Mouse (Mus musculus) regulatory T cell (primary cell): Measurements from ENCODE around the gene Clic1.

ENCODE experiments used
- in situ Hi-C: fragments of 300-600 bp; cut with MboI, MseI; formaldehyde crosslinking; loops from one replicate; pipeline ENCODE4 v1.15.1; 2025; ENCODE audit warnings: high pct_unique_total_duplicates

The Clic1 gene

DNA sequence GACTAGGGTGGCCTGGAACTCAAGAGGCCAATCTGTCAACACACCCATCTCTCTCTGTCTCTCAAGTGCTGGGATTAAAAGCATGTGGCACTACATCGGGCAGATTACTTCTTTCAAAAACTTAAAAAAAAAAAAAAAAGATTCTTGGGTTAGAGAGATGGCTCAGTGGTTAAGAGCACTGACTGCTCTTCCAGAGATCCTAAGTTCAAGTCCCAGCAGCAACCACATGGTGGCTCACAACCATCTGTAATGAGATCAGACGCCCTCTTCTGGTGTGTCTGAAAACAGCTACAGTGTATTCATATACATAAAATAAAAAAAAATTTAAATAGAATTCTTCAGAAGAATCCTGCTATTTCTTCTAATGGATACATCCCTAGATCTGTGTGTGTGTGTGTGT lies 38.4 kb downstream of the Clic1 start:
- in situ Hi-C loops: no loop called here

DNA sequence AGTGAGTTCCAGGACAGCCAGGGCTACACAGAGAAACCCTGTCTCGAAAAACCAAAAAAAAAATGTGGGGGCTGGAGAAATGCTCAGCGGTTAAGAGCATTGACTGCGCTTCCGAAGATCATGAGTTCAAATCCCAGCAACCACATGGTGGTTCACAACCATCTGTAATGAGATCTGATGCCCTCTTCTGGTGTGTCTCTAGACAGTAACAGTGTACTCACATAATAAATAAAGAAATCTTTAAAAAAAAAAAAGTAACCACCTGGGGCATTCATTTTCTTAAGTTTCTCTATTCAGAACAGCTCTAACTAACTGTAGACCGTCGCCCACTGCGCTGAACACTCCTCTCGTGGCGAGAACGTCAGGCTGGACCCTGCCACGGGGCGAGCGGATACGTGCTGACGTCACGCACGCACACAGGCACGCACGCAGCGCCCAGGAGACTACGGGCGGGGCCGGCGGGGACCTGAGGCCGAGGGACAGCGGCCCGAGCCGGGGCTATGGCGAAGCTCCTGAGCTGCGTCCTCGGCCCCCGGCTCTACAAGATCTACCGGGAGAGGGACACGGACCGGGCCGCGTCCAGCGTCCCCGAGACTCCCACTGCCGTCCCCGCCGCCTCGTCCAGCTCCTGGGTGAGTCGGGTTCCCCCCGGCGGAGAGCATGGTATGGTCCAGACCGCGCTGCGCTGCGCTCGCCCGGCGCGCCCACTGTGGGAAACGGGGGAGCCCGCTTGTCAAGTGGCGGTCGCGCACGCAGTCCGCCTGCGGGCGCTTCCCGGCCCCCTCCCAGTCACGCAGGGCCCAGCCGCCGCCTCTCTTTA lies 39.3 kb downstream of the Clic1 start, which contains the start of gene Abhd16a:
Gene Abhd16a (plus strand): TSS at position 439 of the 820 bp plus-strand sequence.
- in situ Hi-C loops: no loop called here

DNA sequence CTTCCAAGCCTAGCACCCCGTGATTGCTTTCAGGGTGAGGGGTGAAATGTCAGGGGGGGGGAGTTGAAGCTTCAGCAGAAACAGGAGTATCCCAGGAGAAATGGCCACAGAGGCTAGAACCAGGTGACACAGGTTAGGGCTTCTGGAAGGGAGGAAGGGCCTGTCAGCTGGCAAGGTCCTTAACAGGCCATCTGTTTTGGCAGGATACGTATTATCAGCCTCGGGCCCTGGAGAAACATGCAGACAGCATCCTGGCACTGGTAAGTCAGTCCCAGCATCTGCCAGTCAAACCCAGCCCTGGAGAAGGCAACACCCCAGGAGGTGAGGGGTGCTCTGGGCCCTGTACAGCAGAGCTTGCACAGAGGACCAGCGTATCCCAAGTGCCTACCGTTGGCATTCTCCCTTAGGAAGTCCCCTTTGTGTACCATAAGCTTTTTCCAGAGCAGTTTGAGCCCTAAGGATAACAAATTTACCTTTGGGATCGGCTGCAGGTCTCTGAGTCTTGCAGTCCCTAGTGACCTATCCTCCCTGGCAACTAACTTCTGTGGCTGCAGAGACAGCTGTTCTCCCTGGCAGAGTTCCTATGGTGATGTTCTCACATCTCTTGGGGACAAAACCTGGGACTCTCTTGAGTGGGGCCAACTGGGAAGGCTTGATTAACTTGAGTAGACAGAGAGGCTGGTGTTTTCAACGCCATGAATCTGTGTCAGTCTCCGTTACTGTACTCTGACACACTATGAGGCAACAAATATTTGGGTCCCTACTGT lies 40.6 kb downstream of the Clic1 start:
- in situ Hi-C loops: no loop called here

DNA sequence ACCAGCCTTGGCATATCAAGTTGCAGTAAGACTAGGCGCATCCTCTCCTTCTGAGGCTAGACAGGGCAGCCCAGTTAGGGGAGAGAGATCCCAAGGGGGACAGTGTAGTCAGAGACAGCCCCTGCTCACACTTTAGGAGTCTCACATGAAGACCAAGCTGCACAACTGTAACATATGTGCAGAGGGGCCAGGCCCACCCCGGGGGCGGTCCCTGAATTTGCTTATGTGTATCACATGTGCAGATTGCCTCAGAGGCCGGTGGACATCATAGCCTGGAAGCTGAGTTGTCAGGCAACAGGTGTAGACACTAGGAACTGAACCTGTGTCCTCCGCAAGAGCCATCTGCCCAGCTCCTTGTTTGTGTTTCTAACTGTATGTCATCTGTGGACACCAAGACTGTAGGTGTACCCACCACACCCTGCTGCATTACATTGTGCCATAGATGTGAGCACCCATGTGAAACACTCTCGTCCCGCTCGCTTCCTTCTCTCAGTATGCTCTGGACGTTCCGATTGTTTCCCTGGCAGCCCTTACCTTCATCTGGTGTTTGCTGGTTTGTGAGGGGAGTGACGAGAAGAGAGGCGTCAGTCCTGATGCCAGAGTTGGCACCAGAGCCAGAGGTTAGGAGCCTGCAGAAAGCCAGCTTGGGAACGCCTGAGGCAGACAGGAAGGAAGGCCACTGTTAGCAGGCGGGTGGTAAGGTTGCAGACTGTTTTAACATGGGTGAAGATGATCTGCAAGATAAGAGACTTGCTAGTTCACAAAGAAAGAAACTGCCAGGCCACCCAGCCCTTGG lies 42.8 kb downstream of the Clic1 start:
- in situ Hi-C loops: no loop called here

DNA sequence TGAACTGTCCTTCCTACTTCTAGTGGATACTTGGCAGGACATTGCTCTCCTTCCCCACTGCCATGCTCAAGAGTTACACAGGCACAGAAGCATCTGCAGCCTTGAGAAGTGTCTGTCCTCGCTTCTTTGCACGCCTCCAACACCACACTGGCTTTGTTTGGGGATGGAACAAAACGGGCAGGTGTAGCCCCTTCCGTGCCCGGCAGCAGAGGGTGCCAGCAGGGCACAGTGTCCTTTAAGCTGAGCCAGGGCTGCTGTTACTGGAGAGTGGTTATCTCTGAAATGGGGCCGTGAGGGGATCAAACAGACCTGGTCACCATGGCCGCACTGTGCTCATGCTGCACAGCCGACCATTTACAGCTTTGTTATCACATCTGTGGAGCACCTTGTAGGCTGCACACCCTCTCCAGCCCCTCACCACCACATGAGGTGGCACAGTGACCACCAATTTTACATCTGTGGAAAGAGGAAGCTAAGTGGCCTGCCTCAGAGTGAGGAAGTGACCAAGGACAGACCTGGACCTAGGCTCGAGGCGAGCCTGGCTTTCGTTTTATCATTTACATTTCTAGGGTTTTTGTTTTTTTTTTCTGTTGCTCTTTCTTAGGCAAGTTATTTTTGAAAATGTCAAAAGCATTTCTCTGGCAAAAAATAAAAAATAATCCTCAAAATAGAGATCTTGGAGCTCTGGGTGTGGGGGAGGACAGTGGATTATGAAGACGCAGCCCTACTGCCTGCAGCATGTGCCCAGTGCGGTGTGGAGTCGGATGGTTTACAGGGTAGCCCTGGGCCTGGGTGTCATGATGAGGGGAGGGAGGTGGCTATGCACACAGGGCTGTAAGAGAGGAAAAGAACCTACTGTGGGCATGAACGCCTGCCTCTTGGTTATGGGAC lies 45.0 kb downstream of the Clic1 start:
- in situ Hi-C loops: no loop called here

DNA sequence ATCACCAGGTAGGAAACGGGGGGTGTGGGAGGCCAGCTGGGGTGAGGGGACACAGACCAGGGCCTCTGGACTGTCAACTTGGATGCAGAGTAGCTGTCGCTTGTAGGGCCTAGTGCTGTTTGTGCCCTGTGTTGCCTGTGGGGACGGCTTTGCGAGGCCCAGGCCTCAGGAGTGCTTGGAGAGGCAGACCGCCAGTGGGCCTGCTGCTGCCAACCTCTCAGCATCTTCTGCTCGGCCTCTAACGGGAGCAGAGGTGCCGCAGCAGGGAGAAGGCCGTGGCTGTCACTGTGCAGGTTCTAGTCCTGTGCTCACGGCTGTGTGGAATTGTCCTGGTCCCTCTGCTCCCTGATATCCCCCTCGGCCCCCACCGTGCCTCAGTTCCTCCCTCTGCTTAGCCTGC lies 46.8 kb downstream of the Clic1 start:
- in situ Hi-C loops: no loop called here

DNA sequence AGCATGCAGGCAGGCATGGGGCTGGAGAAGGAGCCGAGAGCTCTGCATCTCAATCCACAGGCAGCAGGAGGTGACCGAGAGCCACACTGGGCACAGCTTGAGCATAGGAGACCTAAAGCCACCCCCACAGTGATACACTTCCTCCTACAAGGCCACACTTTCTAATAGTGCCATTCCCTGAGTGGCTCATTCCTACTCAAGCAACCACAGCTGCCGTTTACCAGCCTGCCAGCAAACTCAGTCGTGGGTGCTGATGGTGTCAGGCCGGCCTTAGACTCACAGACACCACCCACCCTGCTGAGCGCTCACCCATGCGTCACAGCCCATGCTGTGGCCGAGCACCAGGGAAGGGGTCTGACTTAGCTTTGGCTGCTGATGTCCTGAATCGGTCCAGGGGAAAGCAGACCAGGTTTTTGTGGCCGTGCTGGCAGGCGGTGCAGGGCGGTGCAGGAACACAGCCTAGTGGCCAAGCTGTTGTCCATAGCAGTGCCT lies 47.4 kb downstream of the Clic1 start:
- in situ Hi-C loops: no loop called here

DNA sequence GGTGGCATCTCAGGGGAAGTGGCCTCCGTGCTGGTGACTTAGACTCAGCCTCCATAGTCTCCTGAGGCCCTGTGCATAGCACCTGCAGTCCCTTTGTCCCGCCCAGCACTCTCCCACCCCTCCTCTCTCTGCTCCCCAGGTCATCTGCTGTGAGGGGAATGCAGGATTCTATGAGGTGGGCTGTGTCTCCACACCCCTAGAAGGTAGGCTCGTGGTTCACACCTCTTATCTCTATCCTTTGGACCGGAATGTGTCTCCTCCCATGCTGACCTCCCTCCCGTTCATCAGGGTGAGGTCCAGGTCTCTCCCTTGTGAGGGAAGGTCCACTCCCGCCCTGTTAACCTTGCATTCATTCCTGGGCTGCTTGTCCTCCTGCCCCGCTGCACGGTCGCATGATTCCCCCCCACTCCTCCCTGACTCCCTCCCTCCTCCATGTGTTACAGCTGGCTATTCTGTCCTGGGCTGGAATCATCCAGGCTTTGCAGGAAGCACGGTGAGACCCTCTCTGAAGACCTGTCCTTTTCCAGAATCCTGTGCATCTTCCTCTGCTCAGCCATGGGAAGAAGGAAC lies 50.5 kb downstream of the Clic1 start:
- in situ Hi-C loops: no loop called here

DNA sequence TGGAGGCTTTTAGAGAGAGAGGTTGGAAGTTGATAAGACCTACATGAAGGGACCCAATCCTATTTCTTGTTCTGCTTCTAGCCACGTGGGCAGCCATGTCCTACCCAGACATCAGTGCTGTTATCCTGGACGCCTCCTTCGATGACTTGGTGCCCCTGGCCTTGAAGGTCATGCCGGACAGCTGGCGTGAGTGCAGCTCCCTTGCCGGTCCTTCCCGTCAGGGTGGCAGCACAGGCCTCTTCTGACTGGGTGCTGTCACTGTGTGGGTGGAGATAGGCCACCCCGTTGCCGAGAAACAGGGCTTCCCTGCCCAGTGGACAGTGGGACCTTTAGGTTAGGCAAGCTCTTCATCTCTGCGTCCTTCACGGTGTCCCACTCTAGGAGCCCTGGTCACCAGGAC lies 51.4 kb downstream of the Clic1 start:
- in situ Hi-C loops: no loop called here

DNA sequence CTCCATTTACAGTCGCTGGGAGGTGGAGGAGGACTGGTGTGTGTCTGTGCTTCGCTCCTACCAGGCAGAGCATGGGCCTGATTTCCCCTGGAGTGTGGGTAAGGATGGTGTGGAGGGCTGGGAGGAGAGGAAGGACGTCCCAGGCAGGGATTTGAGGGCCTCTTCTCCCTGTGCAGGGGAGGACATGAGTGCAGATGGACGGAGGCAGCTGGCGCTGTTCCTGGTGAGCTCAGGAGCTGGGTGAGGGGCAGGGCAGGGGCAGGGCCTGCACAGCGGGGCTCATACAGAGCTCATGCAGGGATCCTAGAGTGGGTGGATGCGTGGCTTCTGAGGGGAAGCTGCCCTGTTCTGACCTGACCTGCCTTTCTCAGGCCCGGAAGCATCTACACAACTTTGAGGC lies 52.5 kb downstream of the Clic1 start:
- in situ Hi-C loops: no loop called here

DNA sequence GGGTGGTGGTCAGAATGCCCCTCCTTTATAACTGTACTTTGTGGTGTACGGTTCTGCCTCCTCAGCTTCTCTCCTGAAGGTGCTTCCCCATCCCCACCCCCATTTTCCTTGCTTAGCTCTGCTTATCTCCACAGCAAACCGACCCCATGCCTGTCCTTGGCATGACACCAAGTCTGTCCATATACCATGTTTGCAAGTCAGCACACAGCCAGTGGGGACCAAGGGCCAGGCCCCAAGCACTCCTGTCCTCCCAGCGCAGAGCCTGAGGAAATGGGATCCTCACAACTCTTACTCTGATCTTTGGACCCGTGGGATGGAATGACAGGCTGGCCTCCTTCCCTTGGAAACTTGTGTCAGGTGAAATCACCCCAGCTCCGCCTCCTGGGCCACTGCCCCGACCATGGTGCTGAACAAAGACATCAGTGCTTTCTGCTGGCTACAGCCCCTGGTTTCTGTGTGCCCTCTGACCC lies 53.5 kb downstream of the Clic1 start:
- in situ Hi-C loops: no loop called here

DNA sequence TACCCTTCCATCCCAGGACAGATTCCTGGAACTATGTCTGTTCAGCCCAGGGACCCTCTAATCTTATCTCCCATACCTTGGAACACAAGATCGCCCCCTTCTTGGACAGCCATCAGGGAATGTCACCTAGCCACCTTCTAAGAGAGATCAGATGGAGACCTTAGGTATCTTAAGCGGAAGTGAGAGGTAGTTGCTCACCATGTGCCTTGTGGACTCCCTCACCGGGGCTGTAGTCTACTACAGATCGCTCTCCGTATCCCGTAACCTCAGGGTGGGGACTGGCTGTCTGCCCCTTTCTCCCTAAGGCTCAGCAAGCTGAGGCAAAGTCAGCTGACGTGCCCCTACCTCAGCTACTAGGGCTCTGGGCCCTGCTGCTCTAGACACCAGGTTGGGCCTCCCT lies 54.3 kb downstream of the Clic1 start:
- in situ Hi-C loops: no loop called here

DNA sequence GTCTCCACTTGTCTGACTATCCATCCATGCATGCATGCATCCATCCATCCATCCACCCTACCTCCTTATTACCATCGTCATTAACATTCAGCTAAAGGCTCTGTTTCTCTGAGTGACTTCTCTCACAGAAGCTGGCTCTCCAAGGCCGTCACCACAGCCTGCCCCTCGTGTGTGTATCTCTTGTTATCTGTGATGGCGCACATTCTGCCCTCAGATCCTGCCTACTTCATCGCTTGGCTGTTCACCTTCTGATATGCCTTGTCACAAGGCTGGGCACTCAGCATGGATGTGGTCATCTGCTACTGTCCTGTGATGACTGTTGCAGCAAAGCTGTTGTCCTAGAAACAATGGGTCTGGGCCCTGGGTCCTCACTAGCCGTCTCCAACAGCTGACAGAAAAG lies 55.0 kb downstream of the Clic1 start:
- in situ Hi-C loops: loop anchor here (5.0 kb wide), 1 partner anchor 92 kb away; no protein-coding TSS in a partner anchor

DNA sequence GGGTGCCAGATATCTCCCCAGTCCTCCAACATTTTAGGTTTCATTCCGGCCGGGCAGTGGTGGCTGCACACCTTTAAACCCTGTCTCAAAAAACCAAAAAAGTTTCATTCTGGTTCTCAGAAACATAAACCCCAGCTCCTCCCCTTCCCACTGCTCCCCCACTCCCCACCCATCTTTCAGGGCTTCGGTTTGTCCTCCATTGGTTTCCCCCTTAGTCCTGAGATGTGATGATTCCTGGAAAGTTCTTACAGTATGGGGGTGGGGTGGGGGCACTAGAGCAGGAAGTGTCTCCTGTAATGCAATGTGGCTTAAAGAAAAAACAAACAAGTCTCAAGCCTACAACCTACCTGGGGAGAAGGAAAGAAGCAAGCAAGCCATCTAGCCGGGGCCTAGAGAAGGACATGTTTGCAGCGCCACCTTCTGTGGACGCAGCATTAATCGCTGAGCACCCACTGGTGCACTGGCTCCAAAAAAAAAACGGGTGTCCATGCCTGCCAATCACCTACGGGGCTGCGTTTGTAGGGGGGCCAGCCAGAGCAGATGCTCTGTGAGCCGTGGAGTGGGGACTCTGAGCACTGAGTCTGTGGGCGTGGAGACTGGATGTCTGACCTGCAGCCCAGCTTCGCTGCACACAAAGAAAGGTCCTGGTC lies 56.1 kb downstream of the Clic1 start:
- in situ Hi-C loops: loop anchor here (5.0 kb wide), 1 partner anchor 94 kb away; no protein-coding TSS in a partner anchor

DNA sequence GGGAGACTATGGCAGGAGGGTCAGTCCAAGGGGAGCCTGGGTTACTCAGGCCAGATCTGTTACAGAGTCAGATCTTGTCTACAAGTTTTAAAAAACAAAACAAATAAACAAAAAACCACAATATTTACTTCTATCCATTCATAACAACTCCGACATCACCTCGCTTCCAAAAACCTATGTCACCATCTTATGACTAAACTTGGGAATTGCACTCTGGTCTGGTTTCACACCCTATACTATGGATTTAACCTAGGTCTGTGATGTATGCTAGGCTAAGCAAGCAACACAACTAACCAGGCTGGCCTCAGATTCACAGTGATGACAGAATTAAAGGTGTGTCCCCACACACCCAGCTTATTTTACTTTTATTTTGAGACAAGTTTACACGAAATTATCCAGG lies 56.8 kb downstream of the Clic1 start:
- in situ Hi-C loops: loop anchor here (5.0 kb wide), 1 partner anchor 94 kb away; no protein-coding TSS in a partner anchor

DNA sequence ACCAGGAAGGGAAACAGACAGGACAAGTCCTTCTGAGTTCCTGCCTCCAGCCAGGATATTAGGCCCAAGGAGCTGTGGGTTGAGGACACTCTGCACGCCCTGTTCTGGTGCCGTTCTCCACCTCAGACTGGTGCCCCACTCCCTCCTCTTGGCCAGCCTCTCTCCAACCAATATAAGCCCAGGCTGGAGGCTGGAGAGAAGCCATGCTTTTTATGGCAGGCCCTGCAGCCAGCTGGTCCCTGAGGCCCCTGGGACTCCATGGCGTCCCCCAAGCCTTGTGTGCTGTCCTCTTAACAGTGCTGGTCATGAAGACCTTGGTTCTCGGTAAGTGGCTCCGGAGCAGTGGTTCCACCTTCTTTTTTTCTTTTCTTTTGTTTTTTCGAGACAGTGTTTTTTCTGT lies 58.3 kb downstream of the Clic1 start, which contains the start of gene Ly6g5c:
Gene Ly6g5c (plus strand): TSS at position 183 of the 400 bp plus-strand sequence.
- in situ Hi-C loops: loop anchor here (5.0 kb wide), 1 partner anchor 96 kb away; no protein-coding TSS in a partner anchor
